Mouse (Mus musculus) gastrocnemius, postnatal 10 days (tissue): ENCODE measurements around the gene Map1lc3b. TPM values are rescaled to one million over a fixed set of nuclear protein-coding genes. Genes with fewer than 3 reads are reported as not detected.
A peak's percentile ranks its signal among the peaks of the same experiment; 100 is the strongest.
"Not testable (repeated sequence)": the region's sequence is repeated elsewhere in the genome, so short reads cannot be mapped to it uniquely, and the experiment has no call there.

Experiments
- DNase-seq: peaks from one replicate; pipeline ENCODE4 v3.0.0; 2021; ENCODE audit warnings: mixed read lengths
- total RNA-seq, 2 experiments: library from RNA; stranded (reverse); gene quantifications; 2 replicates each; pipeline ENCODE4 v1.2.3; 2021

Gene Map1lc3b
- total RNA-seq, 2 experiments from 2014 or later = 101 to 106 TPM

- DNase-seq = no peak
These were observed 18.0 kb upstream of the Map1lc3b start for GRCm38 (mm10) chr8:121572121-121572520.

GRCm38 (mm10) chr8:121573275-121573674 is 16.9 kb upstream of the Map1lc3b start:
- peak; percentile 77 for DNase-seq

GRCm38 (mm10) chr8:121575661-121576060 is 14.5 kb upstream of the Map1lc3b start:
- DNase-seq = no peak

GRCm38 (mm10) chr8:121577751-121578675 is 12.1 kb upstream of the Map1lc3b start:
- DNase-seq = no peak

DNA sequence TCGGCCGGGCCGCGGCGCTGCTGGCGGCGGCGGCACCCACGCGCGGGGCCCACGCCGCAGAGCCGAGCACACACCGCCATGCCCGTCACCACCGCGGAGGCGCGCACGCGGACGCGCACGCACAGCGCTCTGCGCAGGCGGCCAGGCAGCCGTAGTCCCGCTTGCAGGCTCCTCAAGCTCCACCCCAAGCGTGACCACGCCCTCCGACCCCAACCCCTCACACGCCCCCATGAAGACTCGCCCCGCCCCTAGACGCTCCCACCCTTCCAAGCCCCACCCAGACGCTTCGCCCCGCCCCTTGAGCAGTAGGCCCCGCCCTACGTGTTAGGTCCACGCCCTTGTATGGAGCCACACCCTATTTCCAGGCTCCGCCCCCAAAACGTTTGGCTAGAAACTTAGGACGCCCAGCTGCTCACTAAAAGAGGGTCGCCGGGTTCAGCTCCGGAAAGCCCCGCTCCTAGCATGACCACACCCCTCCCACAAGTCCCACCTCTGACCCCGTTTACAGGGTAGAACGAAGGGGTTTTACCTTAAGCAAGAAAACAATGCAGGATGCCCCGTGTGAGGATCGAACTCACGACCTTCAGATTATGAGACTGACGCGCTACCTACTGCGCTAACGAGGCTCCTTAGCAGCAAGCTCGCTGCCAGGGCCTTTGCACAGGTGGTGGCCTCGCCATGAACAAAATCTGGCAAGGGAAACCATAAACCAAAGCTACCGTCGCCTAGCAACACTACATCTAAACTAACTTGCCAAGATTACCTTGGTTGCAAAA is 11.3 kb upstream of the Map1lc3b start, which contains the start of gene Fbxo31:
Gene Fbxo31 (minus strand): TSS at position 131 of the 776 bp plus-strand sequence.
- peak; percentile 96 for DNase-seq

- DNase-seq = no peak
These were observed 9.7 kb upstream of the Map1lc3b start for GRCm38 (mm10) chr8:121580465-121580864.

DNA sequence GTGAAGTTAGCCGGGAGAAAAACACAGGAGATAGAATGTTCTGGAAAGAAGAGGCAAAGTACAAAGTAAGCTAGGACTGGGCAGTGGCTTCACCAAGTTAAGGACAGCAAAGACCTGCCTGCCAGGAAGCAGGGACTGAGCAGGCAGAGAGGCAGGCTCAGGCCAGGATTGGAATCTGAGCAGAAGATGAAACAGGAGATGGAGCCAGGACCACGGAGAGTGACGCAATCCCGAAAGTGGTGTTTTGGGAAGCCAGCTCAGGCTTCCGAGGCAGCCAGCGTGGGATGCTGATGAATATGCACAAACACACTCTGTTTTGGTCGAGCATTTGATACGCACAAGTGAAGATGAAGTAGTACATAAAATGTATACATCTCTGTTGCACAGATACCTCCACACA is 6.5 kb upstream of the Map1lc3b start:
- DNase-seq = no peak

GRCm38 (mm10) chr8:121584730-121585129 is 5.4 kb upstream of the Map1lc3b start:
- no peak for DNase-seq

DNA sequence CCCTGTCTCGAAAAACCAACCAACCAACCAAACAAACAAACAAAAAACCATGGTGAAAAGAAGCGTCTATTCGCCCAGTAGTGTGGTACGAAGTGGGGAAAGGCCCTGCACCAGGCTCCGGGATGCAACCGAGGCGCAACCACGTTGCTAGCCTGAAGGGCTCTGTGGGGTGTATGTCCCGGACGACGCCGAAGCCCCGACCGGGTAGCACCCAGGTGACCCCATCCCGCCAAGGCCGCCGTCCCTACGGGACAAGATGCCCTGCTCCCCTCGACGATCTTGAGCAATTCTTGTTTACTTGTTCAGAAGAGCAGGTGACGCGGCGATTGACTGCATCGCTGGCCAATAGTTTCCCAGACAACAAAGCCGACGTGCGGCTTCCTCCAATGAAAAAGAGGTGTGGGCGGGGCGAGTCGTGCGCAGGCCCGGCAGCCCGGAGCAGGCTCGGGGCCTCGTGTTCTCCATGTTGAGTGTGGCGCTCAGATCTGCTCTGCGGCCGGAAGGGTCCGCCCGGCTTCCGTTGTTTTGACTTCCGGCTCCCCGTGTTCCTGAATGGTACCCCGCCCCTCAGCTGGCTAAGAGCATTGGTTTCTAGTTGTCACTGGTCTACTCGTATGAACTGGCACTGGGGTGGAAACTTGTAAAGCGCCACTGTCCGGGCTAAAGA is 4.9 kb upstream of the Map1lc3b start:
- DNase-seq = peak; percentile 100

GRCm38 (mm10) chr8:121588750-121589149 is 1.4 kb upstream of the Map1lc3b start:
- DNase-seq = no peak

DNA sequence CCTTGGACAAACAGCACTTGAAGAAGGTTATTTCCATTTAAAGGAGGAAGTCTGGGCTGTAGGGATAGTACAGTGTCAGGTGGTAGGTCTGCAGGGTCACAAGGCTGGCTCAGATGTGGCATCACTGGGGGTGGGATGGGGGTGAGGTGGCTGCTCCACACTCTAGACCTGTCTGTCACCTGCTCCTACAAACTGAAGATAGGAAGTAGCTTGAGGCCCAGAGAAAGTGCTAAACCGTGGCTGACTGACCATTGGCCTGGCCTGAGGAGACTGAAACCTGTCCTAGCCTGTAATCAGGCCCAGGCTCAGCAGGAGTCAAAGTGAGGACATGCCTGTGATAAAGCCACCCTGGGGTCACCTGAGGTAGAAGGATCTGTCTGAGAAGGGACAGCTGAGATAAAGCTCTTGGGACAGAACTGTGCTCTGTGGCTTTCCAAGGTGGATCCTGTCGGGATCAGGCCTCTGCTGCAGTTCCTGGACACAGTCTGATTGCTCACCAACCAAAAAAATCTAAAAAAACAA is 895 bp upstream of the Map1lc3b start:
- no peak for DNase-seq

- no peak for DNase-seq
These were observed 1.3 kb downstream of the Map1lc3b start for GRCm38 (mm10) chr8:121591178-121592066.

DNA sequence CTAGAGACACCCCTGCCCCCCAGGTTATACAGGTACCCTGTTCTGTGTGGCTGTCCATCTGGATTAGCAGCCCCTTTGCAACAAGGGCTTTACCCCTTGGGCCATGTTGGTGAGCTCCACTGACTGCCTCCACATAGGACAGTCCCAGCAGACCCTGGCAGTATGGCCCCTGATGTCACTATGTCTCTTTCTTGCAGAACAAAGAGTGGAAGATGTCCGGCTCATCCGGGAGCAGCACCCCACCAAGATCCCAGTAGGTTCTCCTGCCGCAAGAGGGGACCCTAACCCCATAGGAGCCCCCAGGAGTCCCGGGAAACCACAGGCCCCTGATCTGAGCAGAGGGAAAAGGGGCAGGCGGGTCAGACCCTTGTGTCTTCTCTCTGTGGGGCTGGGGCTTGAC is 3.1 kb downstream of the Map1lc3b start:
- no peak for DNase-seq

DNA sequence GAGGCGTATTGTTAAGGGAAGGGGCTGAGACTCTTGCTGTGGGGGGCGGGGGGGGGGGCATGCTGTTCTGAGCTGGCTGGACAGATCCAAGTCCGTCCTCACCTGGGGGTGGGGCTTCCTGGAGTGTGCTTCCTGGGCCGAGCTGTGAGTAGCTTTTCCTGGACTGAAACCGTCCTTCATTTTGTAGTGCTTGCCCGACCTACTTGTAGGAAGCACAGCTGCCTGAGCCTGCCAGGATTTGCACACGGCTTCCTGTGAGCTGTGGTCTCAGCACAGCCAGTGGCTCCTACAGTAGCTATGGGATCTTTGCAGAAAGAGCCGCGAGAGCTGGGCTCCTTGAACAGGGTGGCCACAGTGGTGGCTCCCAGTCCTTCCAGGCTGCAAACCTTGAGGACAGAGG is 3.8 kb downstream of the Map1lc3b start:
- no peak for DNase-seq

- DNase-seq = not testable (repeated sequence)
These were observed 7.3 kb downstream of the Map1lc3b start for GRCm38 (mm10) chr8:121597492-121597891.

- no peak for DNase-seq
These were observed 8.0 kb downstream of the Map1lc3b start for GRCm38 (mm10) chr8:121598190-121598589.

GRCm38 (mm10) chr8:121598892-121599291 is 8.7 kb downstream of the Map1lc3b start:
- DNase-seq = peak; percentile 85

DNA sequence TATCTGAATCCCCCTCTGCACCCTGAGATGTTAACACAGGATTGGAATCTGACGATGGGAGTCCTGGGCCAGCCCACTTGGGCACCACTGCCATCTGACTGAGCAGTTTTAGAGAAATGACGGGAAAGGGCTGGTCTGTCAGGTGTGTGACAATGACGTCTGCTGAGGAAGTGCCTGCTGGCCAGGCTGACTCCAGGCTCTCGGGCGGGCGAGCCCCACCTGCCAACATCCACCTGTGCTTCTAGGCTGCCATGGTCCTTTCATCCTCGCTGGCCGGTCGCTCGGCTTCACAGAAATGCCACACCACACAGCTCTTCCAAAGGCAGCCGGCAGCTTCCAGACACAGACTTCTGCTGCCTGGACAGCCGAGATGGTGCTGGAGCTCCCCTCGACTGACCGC is 9.7 kb downstream of the Map1lc3b start:
- no peak for DNase-seq

DNA sequence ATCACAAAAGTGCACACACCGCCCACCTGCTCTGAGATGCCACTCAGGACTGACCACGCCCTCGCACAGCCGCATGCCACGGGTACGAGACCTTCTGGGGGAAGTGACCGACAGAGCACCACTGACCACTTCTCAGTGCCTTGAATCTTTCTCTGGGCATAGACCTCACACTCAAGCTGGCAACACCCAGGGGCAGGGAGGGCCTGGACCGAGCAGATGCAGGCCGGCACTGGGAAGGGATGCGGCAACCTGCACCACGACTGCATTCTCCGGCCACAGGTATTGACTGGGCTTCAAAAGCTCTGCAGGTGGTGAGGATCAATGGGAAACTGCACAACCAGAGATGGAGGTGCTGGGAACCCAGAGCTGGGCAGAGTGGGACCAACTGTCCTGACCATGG is 12.2 kb downstream of the Map1lc3b start:
- no peak for DNase-seq

- DNase-seq = peak; percentile 66
These were observed 12.7 kb downstream of the Map1lc3b start for GRCm38 (mm10) chr8:121602860-121603259.

- no peak for DNase-seq
These were observed 13.6 kb downstream of the Map1lc3b start for GRCm38 (mm10) chr8:121603801-121604200.
